In the genomic region with DNA sequence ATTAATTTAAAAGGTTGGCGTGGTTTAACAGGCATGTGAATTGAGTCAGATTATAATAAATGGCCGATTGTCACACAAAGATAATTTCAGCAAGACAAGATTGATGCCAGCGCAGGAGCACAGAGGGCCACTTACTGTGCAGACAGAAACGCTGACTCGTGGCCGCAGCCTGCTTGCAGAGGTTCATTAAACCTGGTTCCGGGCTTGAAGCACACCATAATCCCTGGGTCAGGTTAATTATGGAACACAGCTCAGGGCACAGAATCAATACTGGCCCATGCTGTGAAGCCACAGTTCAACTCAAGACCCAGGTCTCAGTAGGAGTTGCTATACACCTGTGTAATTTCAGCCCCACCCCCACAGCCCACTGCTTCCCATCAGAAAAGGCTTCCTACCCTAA, we compare ENCODE assay signal across 22 mouse cellular contexts.
DNase-seq lines count a peak whose midpoint lies in the region; ATAC-seq lines count a peak whose summit lies in the region.
"Had no signal": no experiment of that assay in that cellular context is flagged by ENCODE, and none has a peak within 500 bp of the region (broad histone marks: within the 10 kb centered on the region; RNA-seq: fewer than 3 reads in every experiment).

No protein-coding gene starts in this region.

- H3K4me3 ChIP-seq in hindbrain, embryonic 15.5 days: no peak overlapping the region
- H3K4me3 ChIP-seq in hindbrain, embryonic 10.5 days: no peak overlapping the region
- no peak overlapping the region for H3K4me3 ChIP-seq in neural tube, embryonic 11.5 days (ENCODE audit: low read depth, low read length)
- no peak overlapping the region for H3K4me3 ChIP-seq in neural tube, embryonic 13.5 days
- H3K4me3 ChIP-seq: forebrain, embryonic 10.5 days; forebrain, embryonic 13.5 days; heart, adult 2 months; intestine, embryonic 15.5 days had no signal

- no peaks in the 10 kb centered on the region for H3K27me3 ChIP-seq in hindbrain, embryonic 15.5 days
- no peaks in the 10 kb centered on the region for H3K27me3 ChIP-seq in hindbrain, embryonic 10.5 days (ENCODE audit: insufficient read depth, poor library complexity, severe bottlenecking)
- no peaks in the 10 kb centered on the region for H3K27me3 ChIP-seq in neural tube, embryonic 11.5 days (ENCODE audit: control insufficient read depth, insufficient read depth, low read length)
- no peaks in the 10 kb centered on the region for H3K27me3 ChIP-seq in neural tube, embryonic 13.5 days
- H3K27me3 ChIP-seq: forebrain, embryonic 13.5 days; intestine, embryonic 15.5 days had no signal

- no peak overlapping the region for H3K9ac ChIP-seq in hindbrain, embryonic 15.5 days
- no peak overlapping the region for H3K9ac ChIP-seq in neural tube, embryonic 11.5 days (ENCODE audit: low read length)
- H3K9ac ChIP-seq in neural tube, embryonic 13.5 days: no peak overlapping the region
- H3K9ac ChIP-seq: forebrain, embryonic 13.5 days; intestine, embryonic 15.5 days had no signal

- no peaks in the 10 kb centered on the region for H3K36me3 ChIP-seq in hindbrain, embryonic 15.5 days
- no peaks in the 10 kb centered on the region for H3K36me3 ChIP-seq in hindbrain, embryonic 10.5 days
- H3K36me3 ChIP-seq in neural tube, embryonic 11.5 days (ENCODE audit: control insufficient read depth, insufficient read depth, low read length): no peaks in the 10 kb centered on the region
- H3K36me3 ChIP-seq in neural tube, embryonic 13.5 days: no peaks in the 10 kb centered on the region
- H3K36me3 ChIP-seq: forebrain, embryonic 10.5 days; intestine, embryonic 15.5 days had no signal

- H3K9me3 ChIP-seq in hindbrain, embryonic 15.5 days: no peaks in the 10 kb centered on the region
- no peaks in the 10 kb centered on the region for H3K9me3 ChIP-seq in hindbrain, embryonic 10.5 days
- no peaks in the 10 kb centered on the region for H3K9me3 ChIP-seq in neural tube, embryonic 11.5 days (ENCODE audit: control insufficient read depth, low read length)
- no peaks in the 10 kb centered on the region for H3K9me3 ChIP-seq in neural tube, embryonic 13.5 days
- H3K9me3 ChIP-seq: forebrain, embryonic 10.5 days; forebrain, embryonic 13.5 days; intestine, embryonic 15.5 days had no signal

- ATAC-seq in hindbrain, embryonic 15.5 days (ENCODE audit: low FRiP score, low read depth): peak; percentile 34; the same call in 1 of the 2 replicates
- ATAC-seq in neural tube, embryonic 11.5 days (ENCODE audit: insufficient read depth, low FRiP score, low TSS enrichment): no peak
- peak; percentile 61; the same call in 1 of the 2 replicates for ATAC-seq in neural tube, embryonic 13.5 days (ENCODE audit: low read depth)
- ATAC-seq: activated CD4-positive, CD25-positive, alpha-beta regulatory T cell, adult 4 months; CD4-positive, CD25-positive, alpha-beta regulatory T cell, adult 4 months; forebrain, embryonic 13.5 days; hindbrain, embryonic 16.5 days; intestine, embryonic 15.5 days had no signal

- no peak for DNase-seq in hindbrain, embryonic 10.5 days (ENCODE audit: low spot score)
- DNase-seq in neural tube, embryonic 11.5 days (ENCODE audit: low spot score): peak; percentile 18
- DNase-seq in neural tube, embryonic 10.5 days (ENCODE audit: extremely low spot score, low spot score): no peak
- no peak for DNase-seq in heart, adult 8-10 months (ENCODE audit: low spot score)
- DNase-seq in testis, postnatal 14 days (ENCODE audit: low spot score): no peak
- DNase-seq: adrenal gland, adult 8-10 months; adrenal gland, postnatal 25 days; cerebellum, adult 18-20 months; cerebellum, adult 9-10 months; cerebellum, postnatal 14 days; gastrocnemius, postnatal 10 days; gastrocnemius, postnatal 36 days; heart, adult 2 months had no signal

- no peak overlapping the region for H3K4me2 ChIP-seq in hindbrain, embryonic 15.5 days
- H3K4me2 ChIP-seq in neural tube, embryonic 11.5 days (ENCODE audit: low read depth): no peak overlapping the region
- H3K4me2 ChIP-seq in neural tube, embryonic 13.5 days: no peak overlapping the region
- H3K4me2 ChIP-seq: forebrain, embryonic 13.5 days; heart, embryonic 11.5 days; intestine, embryonic 15.5 days had no signal

- whole genome bisulfite sequencing in hindbrain, embryonic 15.5 days: 37% methylated on average over 7 of the region's 7 CpGs
- WGBS in hindbrain, embryonic 10.5 days: 73% methylated on average over 7 of the region's 7 CpGs
- WGBS in neural tube, embryonic 11.5 days: 65% methylated on average over 7 of the region's 7 CpGs
- 45% methylated on average over 7 of the region's 7 CpGs for WGBS in neural tube, embryonic 13.5 days

- H3K27ac ChIP-seq in hindbrain, embryonic 15.5 days (replicated peaks): no peak overlapping the region
- H3K27ac ChIP-seq in hindbrain, embryonic 10.5 days: no peak overlapping the region
- no peak overlapping the region for H3K27ac ChIP-seq in neural tube, embryonic 11.5 days (ENCODE audit: low read depth, low read length)
- peak overlapping the region; percentile 49; the same call in 1 of the 2 replicates for H3K27ac ChIP-seq in neural tube, embryonic 13.5 days (replicated peaks)
- H3K27ac ChIP-seq: forebrain, embryonic 10.5 days; forebrain, embryonic 13.5 days; heart, adult 2 months; intestine, embryonic 15.5 days had no signal

- peaks cover 7% of the 10 kb centered on the region for H3K4me1 ChIP-seq in hindbrain, embryonic 15.5 days (replicated peaks)
- no peaks in the 10 kb centered on the region for H3K4me1 ChIP-seq in hindbrain, embryonic 10.5 days (replicated peaks)
- no peaks in the 10 kb centered on the region for H3K4me1 ChIP-seq in neural tube, embryonic 11.5 days (ENCODE audit: control insufficient read depth, insufficient read depth, low read length)
- H3K4me1 ChIP-seq in neural tube, embryonic 13.5 days (replicated peaks): peaks cover 18% of the 10 kb centered on the region
- H3K4me1 ChIP-seq: forebrain, embryonic 13.5 days; intestine, embryonic 15.5 days had no signal
